Mouse (Mus musculus) testis, adult 2 months (tissue): ENCODE results near the gene Cdc42bpa.

Source experiments
- CTCF ChIP-seq: fragments of 200-500 bp; IDR thresholded peaks from 2 replicates; pipeline ENCODE4 v1.5.1; 2012; ENCODE audit warnings: low read depth, mild to moderate bottlenecking, inconsistent platforms, low read length, moderate library complexity; ENCODE audit not compliant: control insufficient read depth, insufficient read depth, insufficient replicate concordance
- POLR2A ChIP-seq: fragments of 200-500 bp; IDR thresholded peaks from 2 replicates; pipeline ENCODE4 v1.6.1; 2012; ENCODE audit warnings: low read depth, mild to moderate bottlenecking, inconsistent platforms, low read length, moderate library complexity; ENCODE audit not compliant: control insufficient read depth

GRCm38 (mm10) chr1:180183525-180184159 is 223.4 kb downstream of the Cdc42bpa start:
- TF ChIP-seq CTCF (no peak), POLR2A (no peak)
